Mouse (Mus musculus) frontal cortex, adult 2 months (tissue): ENCODE results near the gene Gm49380. TPM values are rescaled to one million over a fixed set of nuclear protein-coding genes. Genes with fewer than 3 reads are reported as not detected.

Source experiments
- DNase-seq, 2 experiments: peaks; one replicate each; pipeline ENCODE4 v3.0.0; 2022; ENCODE audit warnings: low spot score in 1 of 2; ENCODE audit errors: extremely low spot score in 1 of 2
- polyA plus RNA-seq: library from polyadenylated mRNA; depleted of rRNA; stranded (reverse); fragments of >200 nt; gene quantifications from 2 replicates; pipeline ENCODE4 v1.2.3, GENCODE M21; 2012

The Gm49380 gene
- polyA plus RNA-seq, 1 experiment, result 0.16 TPM

DNA sequence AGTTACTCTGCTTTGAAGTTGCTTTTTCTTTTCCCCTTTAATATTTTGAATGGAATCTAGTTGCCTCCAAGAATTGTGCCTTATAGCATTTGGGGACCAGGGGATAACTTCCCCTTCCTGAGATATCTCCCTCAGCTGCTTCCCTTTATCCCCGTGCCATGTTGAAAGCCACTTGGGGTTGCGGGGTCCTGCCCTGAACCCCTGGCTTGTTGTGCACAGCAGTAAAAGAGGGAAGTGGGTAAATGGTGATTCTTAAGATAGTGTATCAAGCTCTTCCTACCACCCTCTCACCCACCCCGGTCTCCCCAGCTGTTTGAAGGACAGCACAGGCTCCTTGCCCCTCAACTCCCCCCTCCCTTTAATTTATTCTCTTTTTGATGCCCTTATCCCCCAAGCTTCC lies 18.6 kb downstream of the Gm49380 start:
- DNase-seq, result no peak

DNA sequence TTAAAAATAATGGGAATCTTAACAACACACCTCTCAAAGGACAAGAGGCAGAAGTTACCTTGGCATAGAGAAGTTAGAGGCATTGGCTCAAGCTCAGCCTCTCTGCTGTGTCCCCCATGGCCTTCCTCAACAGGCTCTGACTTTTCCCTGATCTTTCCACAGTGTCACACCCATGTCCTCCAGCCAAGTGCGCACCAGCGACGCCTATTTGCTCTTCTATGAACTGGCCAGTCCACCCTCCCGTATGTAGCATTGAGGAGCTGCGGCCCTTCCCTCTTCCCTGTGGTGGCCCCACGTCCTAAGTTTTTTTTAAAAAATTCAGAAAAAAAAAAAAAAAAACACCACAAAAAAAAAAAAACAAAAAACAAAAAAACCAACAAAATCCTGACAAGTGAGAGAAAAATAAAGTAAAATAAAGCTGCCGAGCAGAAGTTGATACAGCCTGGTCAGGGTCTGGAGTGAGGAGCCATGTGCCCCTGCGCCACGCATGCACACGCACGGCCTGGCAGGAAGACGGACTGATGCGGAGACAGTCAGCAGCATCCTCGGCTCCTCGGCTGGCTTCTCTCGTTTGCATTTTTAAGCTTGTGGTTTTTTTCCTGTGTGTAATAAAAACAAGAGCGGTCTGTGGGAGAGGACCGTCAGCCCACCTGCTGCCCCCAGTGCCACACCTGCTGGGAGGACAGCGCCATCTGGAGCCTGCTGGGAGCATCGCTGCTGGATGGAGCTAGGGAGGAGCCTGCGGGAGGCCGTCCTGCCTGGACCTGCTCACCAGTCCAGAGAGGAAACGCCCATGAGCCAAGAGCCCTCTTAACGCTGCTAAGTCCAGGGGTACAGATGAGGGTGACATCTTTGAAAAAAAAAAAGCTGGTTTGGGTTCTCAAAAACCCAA lies 19.4 kb downstream of the Gm49380 start:
- peak; percentile 71 to 91 for DNase-seq

DNA sequence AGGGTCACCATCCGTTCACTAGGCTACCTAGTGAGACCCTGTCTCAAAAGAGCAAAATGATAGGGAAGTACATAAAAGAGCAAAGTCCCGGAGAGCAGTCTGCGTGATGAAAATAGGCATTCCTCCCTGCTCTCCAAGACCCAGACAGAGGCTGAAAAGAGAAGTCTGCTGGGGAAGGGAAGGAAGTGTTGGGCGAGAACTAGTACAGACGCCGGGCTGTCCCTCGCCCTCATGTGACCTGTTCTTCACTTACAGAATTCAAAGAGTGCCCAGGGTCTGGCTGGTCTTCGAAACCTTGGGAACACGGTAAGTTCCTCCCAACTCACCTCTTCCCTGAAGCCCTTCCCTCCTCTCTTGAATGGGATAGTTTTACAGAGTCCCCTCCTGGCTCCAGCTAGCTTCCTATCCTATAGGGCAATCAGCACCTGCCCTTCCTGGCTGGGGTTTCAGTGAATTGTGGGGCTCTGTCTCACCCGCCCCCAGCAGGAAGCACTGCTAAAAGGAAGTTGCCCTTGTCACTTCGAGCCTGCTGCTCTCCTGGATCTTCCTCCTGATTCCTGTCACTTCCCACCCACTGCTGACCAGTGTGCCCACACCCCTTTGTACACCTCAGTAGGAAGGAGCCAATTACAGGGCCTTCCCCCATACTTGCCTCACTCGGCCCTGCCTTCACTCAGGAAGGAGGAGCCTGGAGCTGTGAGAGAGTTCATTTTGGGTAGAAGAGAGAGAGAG lies 24.3 kb downstream of the Gm49380 start:
- DNase-seq, result no peak

DNA sequence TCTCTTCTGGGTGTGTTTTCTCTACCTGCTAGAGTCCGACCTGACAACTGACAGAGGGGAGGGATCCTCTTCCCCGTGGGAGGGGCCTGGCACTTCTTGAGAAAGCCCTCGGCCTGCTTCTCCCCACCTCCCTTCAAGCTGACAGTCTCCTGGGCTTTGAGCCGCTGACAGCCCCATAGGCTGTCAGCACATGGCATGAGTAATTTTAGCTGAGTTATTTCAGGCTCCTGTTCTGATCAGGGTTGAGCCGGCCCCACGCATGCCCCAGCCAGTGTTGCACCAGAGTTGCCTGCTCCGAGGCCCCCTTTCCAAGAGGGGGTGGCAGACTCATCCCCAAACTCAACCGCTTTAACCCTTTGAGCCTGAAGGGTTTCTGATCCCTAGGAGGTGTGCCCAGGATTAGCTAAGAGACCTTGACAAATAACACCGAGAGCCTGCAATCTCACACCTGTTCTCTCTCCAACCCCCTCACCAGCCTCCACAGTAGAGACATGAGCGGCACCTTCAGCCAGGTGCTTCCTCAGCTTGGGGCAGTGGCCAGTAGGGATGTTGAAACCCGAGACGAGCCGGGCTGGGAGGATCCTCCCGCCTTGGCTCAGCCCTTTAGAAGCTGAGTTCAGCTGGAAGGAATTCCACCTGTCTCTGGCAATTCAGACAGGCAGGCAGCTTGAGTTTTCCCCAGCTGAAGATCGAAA lies 25.4 kb downstream of the Gm49380 start:
- DNase-seq, result peak; percentile 76 to 81

DNA sequence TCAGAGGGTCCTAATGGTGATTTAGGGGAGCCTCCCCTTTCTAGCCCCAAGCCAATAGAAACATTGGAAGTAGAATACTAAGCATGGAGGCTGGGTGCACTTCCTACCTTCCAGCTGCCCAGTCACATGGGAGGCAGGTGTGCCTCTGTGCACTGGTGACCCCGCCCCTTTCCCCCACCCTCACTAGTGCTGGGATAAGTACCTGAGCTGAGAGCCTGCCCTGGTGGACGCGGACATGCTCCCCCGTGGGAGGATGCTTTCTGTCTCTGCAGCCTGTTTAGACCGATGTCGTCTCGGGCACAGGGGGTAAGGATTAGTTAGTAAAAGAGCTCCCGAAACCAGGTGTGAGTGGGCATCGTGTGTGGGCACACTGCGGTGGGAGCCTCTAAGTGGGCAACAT lies 26.3 kb downstream of the Gm49380 start:
- DNase-seq, result no peak

DNA sequence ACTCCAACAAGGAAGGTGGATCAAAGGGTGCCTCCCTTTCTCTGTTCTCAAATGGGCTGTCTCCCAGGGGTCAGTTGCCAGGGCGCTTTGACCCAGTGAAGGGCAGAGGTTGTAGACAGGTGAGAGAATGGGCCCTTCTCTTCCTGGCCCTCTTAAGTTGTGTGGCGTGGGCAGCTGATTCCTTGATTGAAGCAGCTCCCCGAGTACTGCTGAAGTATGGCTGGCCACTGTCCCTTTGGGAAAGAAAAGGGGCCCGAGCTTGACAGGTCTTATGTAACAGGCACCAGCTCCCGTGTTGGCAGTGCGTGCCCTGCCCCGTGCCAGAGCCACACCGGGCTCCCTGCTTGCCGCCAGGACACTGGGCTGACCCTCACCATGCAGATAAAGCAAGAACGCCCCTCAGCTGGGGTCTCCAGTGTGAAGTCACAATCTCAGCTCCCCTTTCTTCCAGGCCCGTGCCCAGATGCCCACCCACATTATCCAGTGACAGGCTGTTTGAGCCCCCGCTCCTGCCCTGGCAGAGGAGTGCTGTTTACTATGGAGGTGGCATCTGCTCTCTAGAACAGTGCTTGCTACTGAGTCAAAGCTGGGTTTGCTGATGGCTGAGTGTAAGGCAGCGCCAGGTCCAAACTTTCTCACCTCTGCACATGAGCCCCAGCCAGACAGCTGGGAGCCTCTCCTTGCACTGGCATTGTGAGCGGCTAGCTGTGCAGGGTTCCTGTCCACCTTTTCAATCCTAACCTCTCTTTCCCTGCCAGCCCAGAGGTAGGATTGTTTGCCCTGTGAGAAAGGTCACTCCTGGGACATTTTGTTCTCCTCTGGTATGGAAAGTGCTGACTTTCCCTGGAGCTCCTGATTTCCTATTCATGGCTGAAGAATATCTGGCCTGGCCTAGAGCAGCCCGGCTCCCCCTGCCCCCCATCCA lies 27.3 kb downstream of the Gm49380 start:
- DNase-seq, result peak; percentile 63 to 75

DNA sequence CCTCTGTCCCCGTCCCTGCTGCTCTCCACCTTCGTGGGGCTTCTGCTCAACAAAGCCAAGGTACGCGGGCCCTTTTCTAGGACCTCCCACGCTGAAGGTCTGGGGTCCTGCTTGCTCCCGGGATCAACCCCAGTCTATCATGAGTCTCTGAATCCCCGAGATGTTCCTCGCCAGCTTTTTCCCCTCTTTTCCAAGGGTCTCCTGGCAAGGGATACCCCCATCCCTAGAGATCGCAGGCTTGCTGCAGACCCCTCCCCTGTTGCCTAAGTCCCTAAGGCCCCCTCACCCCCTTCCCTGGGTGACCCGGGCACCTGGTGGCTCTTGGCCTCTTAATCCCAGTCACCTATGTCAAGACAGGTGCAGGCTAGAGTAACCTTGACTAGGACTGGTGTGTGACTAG lies 28.0 kb downstream of the Gm49380 start:
- DNase-seq, result no peak

DNA sequence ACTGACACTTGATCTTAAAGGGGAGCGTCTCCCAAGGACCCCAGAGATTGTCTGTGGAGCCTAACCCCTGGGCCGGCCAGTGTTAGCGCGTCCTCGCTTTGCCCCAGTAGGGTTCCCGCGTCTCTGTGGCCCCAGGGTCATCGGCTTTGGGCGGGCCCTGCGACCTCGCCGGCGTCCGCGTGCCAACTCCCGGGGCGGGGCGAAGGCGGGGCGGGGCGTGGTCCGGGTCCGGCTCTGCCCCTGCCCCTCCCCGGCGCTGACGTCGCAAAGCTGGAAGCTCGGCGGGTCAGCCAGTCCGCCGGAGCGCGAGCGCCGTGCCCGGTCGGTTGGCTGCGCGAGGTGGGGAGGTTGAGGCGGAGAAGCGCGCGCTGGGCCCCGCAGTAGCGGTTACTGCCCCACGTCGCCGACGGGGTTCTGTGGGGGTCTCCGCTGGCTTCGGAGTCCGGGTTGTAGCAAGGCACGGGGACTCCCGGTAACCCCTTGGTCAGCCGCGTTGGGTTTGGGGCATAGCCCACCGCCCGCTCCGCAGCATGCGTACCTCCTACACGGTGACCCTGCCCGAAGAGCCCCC lies 28.6 kb downstream of the Gm49380 start:
- peak; percentile 82 to 91 for DNase-seq

DNA sequence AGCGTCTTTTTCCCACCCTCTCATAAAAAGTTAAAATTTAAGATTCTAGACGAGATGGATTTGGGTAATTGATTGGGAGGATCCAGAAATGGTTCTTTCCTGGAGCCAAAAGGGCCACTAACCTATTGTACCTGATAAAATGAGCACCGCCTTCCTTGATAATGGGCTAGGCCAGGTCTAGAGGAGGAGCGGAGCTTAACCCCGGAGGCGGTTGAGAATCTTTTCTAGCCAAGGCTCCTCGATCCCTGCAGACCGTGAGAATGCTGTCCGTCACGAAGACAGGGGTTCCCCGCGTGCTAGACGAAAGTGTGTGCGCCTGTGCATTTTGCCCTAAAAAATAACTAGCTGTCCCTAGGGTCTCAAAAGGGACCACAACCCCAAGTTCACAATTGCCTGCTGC lies 29.1 kb downstream of the Gm49380 start:
- DNase-seq, result no peak

DNA sequence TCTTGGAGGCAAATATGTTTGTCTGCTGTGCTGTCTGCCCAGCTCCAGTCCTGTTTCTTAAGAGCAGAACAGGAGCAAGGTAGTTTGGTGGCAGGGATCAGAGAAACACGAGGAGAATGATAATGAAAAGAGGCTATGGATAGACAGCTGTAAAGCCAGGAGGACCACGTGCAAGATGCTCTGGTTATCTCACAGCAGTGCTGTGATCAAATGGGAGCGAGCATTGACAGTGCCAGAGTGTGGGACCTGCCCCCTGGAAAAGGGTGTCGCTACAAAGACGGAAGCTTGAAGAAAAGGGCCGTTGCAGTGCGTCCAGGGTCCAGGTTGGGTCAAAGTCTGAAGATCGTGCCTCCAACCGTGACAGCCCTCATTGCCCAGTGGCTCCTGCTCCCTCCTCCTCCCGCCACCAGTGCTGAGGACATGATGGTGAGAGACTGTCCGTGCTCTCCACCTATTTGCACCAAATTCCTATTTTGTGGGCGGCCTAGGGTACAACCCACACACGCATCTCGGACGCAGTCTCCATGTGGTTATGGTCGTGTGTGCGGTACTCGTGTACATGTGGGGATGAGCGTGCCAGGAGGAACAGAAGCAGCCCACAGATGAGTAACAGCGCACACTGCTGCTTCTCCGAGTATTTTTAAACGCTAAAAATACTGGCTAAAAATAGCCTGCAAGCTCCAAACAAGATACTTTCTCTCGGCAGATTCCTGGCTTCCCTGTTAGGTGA lies 29.7 kb downstream of the Gm49380 start:
- DNase-seq, result peak; percentile 84 to 88

DNA sequence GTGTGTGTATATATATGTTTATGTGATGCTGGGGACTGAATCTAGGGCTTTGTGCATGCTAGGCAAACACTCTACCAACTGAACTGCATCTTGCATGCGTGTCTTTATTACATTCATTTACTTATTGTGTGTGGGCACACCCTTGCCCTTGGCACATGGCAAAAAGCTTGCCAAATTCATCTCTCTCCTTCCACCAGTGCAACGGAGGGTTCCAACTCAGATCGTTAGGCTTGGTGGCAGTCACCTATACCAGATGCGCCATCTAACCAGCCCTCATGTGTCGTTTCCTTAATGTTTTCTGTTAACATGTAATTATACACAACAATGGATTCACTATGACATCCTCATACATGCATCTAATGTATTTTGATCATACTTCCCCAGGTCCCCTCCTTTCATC lies 31.0 kb downstream of the Gm49380 start:
- no peak for DNase-seq

DNA sequence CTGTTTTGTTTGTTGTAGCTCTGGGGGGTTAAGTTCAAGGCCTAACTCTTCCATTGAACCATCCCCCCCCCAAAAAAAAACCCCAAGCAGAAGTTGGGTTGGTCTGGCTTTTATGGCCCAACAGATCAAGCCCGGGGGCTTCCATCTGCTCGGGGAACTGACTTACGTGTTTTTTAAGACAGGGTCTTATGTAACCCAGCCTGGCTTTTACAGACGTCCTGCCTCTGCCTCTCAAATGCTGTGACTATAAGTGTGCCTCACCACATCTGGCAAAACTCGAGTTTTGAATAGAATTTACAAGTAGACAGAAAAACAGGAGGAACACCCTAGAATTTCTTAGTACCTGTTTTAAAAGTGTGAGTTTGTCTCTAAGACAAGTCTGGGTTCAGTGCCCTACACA lies 31.7 kb downstream of the Gm49380 start:
- DNase-seq, result no peak

DNA sequence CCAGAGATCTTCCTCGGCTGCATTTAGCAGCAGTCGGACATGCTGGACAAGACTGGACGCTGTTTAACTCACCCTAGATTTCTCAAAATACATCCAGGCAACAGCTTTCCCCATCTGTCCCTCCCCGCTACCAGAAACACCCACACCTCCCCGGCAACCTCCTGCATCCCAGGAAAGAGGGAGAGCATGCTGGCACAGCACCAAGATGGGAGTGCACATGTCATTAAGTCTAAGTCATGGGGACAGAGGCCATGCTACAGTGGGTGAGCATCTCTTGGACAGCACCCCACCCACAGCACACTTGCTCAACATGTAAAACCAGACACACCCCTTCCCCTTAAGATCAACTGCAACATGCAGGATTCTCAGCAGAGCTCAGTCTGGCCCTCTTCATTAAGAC lies 32.3 kb downstream of the Gm49380 start:
- no peak for DNase-seq

DNA sequence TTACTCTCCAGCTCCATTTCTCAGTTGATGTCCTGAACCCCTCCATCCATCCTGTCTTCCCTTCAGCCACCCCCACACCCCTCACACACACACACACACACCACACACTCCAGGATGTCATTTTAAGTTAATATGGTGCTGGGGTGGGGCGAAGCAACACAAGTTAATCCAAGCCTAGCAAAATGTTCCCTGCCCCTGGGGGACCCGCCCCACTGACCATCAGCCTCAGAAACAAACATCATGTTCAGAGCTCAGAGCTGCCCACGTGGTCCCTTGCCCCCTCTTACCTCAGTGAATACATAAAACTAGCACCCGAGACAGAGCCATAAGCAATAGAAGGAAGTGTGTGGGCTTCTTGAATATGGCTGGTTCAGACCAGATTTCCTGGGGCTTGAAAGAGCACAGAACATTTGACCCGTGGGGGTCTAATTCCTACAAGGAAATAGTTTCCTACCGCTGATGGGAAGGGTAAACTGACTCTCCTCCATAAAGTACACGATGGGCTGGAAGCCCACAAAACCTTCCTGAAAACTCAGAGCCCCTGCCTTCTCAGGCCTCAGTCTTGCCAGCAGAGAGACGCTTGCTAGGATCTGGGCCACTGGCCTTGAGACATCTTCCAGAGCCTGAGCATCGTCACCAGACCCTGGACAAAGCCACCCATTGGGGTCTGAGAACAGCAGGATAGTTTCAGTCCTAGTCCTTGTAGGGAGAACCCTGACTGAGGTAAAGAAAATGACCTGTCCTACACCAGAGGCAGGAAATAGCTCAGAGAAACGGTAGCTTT lies 33.1 kb downstream of the Gm49380 start:
- DNase-seq, result no peak

DNA sequence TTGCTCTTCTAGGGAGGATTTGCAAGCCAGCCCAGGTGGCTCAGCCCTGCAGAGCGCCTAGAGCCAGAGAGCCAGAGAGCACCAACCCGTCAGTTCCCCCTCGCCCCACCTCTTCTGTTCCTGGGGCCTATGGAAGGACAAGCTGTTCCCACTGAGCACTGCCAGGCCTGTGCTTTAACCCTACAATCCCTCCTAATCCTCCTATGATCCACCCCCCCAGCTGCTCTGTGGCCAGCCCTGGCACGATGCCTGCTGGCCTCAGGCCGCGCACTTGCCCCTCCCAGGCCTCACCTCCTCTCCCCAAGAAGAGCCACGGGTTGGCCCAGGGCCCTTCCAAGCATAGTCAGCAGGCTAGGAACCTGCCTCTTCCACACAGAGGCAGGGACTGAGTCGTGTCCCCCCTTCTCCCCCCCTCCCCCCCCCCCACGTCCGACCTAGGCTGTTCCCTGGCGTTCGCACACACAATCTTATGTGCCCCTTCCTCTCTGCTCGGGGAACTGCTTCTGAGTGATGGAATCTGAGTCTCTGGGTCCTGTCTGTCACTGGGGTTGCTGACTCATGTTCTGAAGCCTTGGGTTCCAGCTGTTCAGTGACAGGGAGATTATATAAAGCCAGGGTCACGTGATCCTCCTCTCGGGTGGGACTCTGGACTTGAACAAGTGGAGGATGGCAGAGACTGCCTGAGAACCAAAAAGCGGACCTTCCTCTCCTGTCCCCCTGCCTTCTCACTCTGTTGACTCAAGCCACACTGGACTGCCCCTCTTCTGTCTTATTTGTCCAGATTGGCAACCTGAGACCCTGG lies 34.1 kb downstream of the Gm49380 start:
- peak in 1 of 2 experiments; percentile 72 for DNase-seq

DNA sequence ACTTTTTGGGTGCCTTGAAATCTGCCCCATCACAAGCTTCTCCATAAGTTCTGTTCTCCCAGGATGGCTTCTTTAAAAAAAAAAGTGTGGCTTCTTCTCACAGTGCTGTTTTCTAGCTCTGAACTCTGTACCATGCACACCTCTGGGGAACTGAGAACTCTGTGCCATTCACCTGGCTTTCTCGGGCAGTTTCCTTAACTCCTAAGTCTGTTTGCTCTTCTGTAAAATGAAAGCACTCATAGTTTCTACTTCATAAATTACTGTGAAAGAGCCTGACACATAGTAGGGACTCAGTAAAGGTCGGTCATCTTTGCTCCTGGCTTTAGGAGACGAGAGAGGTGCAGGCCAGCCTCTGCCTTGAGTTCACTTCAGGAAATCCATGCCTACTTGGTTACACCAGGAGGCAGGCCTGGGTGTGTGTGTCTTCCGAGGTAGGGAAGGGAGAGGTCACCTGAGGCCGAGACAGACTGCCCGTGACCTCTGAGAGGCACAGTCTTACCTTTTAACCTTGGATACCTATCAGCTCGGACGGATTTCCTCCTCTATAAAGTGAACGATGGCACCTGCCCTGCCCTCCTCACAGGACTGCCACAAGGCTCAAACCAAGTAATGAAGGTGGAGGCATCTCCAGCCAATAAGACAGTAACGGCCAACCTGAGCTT lies 35.0 kb downstream of the Gm49380 start:
- no peak for DNase-seq

DNA sequence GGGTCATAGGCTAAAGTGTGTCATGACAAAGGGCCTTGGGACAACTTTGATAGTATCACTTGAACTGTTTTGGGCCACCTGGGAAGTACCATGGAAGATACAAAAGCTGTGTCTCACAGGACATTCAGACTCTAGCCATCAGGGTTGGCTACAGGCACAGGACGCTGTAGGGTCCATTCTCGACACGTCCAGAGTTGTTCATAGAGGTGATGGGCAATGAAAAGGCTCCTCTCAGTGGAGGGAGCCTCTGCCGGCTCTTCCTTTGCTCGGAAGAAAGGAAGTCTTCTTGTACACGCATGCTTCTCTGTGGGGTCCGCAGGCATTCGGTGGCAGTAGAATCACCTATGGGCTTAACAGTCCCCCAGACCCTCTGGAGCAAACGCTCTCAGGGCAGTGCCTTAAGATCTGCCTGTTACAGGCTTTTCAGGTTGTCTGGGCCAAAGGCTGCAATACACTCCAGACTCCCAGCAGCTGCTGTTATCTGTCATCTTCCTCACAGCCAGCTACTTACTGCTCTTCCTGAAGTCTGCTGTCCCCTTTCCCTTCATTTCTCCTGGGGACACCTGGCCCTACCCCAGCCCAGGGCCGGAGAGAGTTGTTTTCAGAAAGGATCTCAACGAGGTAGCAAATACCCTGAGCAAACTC lies 35.9 kb downstream of the Gm49380 start:
- DNase-seq, result no peak
